Mouse (Mus musculus) intestine, embryonic 14.5 days (tissue): ENCODE measurements at regions not wholly inside any gene's neighbourhood (a gene's known extent, or its start where the extent isn't known, plus 50 kb on each side); places are given as distances from the start of the nearest gene placed in this dataset.

Experiments used
- ATAC-seq: fragments of 200-750 bp; cut with Nextera tagmentation; replicated peaks from 2 replicates; pipeline ENCODE4 v1.8.0; 2017; ENCODE audit warnings: low read depth, moderate number of reproducible peaks, moderate TSS enrichment, moderate library complexity; ENCODE audit not compliant: low FRiP score, low TSS enrichment
- DNase-seq: peaks from one replicate; pipeline ENCODE4 v3.0.0-alpha.2; 2018; ENCODE audit warnings: low spot score
- H3K27ac ChIP-seq: fragments of 300-500 bp; sonication (generic); 2 replicates; pipeline ENCODE4 v1.5.1; 2014; ENCODE audit warnings: low read depth, mild to moderate bottlenecking, control low read depth
- H3K27me3 ChIP-seq: fragments of 300-500 bp; sonication (generic); replicated peaks from 2 replicates; pipeline ENCODE4 v1.6.1; 2014; ENCODE audit warnings: low read length, control low read depth; ENCODE audit not compliant: control insufficient read depth, insufficient read depth
- H3K36me3 ChIP-seq: fragments of 300-500 bp; sonication (generic); 2 replicates; pipeline ENCODE4 v1.6.1; 2014; ENCODE audit warnings: low read length, control low read depth; ENCODE audit not compliant: control insufficient read depth, insufficient read depth
- H3K4me1 ChIP-seq: fragments of 300-500 bp; sonication (generic); replicated peaks from 2 replicates; pipeline ENCODE4 v1.6.1; 2014; ENCODE audit warnings: low read length, control low read depth, mixed read lengths; ENCODE audit not compliant: control insufficient read depth, insufficient read depth
- H3K4me2 ChIP-seq: fragments of 300-500 bp; sonication (generic); 2 replicates; pipeline ENCODE4 v1.6.1; 2014; ENCODE audit warnings: low read length
- H3K4me3 ChIP-seq: fragments of 300-500 bp; sonication (generic); 2 replicates; pipeline ENCODE4 v1.5.1; 2014; ENCODE audit warnings: low read depth, low read length, control low read depth, mixed read lengths
- H3K9ac ChIP-seq: fragments of 300-500 bp; sonication (generic); 2 replicates; pipeline ENCODE4 v1.6.1; 2014; ENCODE audit warnings: mild to moderate bottlenecking, low read length
- H3K9me3 ChIP-seq: fragments of 300-500 bp; sonication (generic); 2 replicates; pipeline ENCODE4 v1.6.1; 2016; ENCODE audit warnings: low read length, control low read depth; ENCODE audit not compliant: control insufficient read depth
- WGBS: fragments of 180-500 bp; shearing (Covaris S2); extraction: QIAGEN DNeasy Blood & Tissue Kit; methylation state at CpG from one replicate; pipeline ENCODE4 v1.1.7; 2014; 5-methylcytosine and 5-hydroxymethylcytosine counted together

DNA sequence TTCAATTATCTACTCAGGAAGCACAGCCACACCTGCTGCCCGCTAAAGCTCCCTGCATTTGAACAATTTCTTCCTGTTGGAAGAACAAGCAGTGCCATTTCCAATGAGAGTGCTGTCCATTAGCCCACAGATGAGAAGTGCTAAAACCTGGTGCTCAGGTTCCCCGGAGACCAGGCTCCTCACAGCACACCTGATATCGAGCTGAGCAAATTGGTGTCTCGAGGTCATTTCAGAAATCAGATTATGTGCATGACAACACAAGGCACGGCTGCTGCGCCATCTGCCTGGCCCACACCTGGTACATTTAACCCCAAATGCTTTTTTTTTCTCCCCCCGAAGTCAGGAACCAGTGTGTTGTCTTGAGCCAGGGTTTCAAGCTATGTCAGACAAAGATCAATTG lies 621.3 kb upstream of the Tenm3 start:
- ATAC-seq (no peak), DNase-seq (no peak)
- Histone ChIP-seq H3K4me1 (no peaks in the 10 kb centered on the region), H3K27me3 (no peaks in the 10 kb centered on the region), H3K27ac (no peak overlapping the region), H3K9ac (no peak overlapping the region), H3K36me3 (no peaks in the 10 kb centered on the region), H3K4me2 (no peak overlapping the region), H3K9me3 (no peaks in the 10 kb centered on the region), H3K4me3 (no peak overlapping the region)
- 63% methylated on average over 7 of the region's 7 CpGs for WGBS

DNA sequence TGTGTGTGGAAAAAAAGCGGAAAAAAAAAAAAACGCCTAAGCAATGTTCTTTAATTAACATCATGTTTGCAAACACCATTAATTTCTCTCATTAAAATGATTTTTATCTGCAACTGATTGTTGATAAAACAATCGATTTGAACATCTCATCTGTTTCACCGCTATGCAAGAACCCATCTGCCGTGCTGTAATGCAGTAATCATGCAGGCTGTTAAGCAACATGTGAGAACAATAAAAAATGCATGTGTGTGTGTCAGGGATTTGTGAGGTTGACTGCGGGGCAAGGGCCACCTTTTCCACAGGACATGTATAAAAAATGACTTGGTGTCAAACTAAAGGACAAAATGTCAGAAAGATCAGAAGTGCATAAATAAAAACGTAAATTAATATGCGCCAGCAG lies 618.9 kb upstream of the Tenm3 start:
- Histone ChIP-seq H3K9ac (no peak overlapping the region), H3K36me3 (no peaks in the 10 kb centered on the region), H3K27me3 (no peaks in the 10 kb centered on the region), H3K4me3 (no peak overlapping the region), H3K9me3 (no peaks in the 10 kb centered on the region), H3K27ac (no peak overlapping the region), H3K4me1 (no peaks in the 10 kb centered on the region), H3K4me2 (no peak overlapping the region)
- DNase-seq (no peak), ATAC-seq (no peak)
- WGBS, result 59% methylated on average over 8 of the region's 8 CpGs

DNA sequence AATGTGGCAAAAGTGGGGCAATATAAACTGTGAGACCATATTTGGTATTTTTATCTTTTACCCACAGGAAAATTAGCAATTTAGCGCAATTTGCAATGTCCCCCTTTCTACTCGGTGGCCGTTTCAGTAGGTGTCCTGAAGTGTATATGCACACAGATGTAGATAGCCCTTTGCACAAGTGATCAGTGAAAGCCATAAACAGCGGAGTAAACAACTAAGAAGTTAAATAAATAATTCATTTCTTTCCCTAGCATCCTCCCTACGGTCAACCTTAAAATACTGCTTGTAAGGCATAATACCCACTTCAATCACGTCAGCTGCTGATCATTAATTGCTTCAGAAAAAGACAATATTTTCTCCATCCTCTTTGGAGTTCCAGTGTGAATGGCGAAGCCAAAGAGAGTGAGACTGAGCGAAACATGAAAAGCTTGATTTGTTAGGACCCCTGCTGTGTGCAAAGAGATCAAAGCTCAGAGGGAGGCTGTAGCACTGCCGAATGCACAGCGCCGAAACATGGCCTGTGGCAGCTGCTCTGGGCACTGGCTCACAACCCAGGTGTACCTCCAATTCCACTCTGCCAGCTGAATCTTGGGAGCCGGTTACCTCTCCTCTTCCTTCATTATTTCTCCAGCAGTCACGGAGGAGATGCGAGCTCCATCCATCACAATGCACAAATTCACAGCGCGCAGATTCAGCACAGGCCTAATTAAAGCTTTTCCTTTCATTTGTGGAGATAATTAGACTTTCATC lies 618.1 kb upstream of the Tenm3 start:
- no peak for ATAC-seq
- no peak overlapping the region for H3K27ac ChIP-seq
- DNase-seq, result no peak
- H3K9ac ChIP-seq, result no peak overlapping the region
- WGBS, result 62% methylated on average over 16 of the region's 16 CpGs
- no peaks in the 10 kb centered on the region for H3K4me1 ChIP-seq
- H3K9me3 ChIP-seq, result no peaks in the 10 kb centered on the region
- H3K4me2 ChIP-seq, result no peak overlapping the region
- H3K36me3 ChIP-seq, result no peaks in the 10 kb centered on the region
- H3K27me3 ChIP-seq, result no peaks in the 10 kb centered on the region
- H3K4me3 ChIP-seq, result no peak overlapping the region

DNA sequence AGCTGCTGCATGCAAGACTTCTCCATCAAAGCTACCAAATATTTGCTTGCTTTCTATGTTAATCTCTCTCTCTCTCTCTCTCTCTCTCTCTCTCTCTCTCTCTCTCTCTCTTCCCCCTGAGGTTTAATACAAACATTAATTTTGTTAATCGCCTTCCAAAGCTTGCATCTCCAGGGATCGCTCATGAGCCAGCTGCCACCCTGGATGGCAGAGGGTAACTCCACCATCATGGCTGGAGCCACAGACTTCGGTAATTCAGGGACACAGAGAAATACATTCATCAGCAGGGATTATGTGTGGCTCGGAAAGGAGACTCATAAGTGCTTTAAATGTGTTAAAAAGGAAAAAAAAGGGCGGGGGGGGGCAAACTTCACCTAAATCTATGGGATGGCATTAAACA lies 601.7 kb upstream of the Tenm3 start:
- H3K4me1 ChIP-seq, result no peaks in the 10 kb centered on the region
- no peak overlapping the region for H3K4me3 ChIP-seq
- H3K27ac ChIP-seq, result no peak overlapping the region
- no peak overlapping the region for H3K9ac ChIP-seq
- no peaks in the 10 kb centered on the region for H3K36me3 ChIP-seq
- H3K9me3 ChIP-seq, result no peaks in the 10 kb centered on the region
- DNase-seq, result no peak
- H3K4me2 ChIP-seq, result no peak overlapping the region
- H3K27me3 ChIP-seq, result no peaks in the 10 kb centered on the region
- no peak for ATAC-seq
- 57% methylated on average over 5 of the region's 5 CpGs for WGBS

DNA sequence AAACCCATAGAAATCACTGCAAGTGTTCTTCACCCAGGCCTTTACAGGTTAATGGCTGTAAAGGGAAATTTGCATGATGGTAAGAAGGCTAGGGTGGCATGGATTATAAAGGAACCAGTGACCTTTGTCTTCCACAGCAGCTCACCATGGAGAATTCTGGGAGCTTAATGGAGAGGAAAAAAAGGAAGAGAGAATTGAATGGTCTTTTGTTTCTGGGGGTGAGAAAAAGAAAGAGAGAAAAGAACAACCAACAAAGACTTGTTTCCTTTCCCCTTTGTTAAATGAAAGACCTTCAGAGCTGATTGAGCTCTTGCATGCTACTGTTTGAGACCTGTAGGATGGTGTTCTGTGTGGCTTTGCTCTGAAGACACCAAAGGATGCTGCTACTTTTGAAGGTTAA lies 597.5 kb upstream of the Tenm3 start:
- Histone ChIP-seq H3K36me3 (no peaks in the 10 kb centered on the region), H3K9ac (no peak overlapping the region), H3K27me3 (no peaks in the 10 kb centered on the region), H3K4me2 (no peak overlapping the region), H3K4me1 (no peaks in the 10 kb centered on the region), H3K27ac (no peak overlapping the region), H3K4me3 (no peak overlapping the region), H3K9me3 (no peaks in the 10 kb centered on the region)
- ATAC-seq (no peak), DNase-seq (no peak)

DNA sequence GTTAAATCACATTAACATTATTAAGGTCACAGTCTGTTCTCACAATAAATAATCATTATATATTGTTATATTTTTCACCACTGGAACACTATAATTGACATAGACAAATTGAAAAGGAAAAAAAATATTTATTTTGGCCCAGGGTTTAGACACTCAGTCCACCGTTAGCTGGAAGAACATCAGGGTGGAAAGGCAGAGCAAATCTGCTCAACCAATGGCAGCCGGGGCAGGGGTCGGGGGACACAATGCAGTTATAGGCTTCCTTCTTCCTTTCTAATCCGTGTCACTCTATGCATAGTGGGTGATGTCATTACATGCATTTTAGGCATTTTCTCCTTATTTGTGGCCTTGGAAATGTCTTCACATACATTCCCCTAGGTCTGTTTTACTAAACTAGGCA lies 552.8 kb upstream of the Tenm3 start:
- no peak for ATAC-seq
- Histone ChIP-seq H3K36me3 (no peaks in the 10 kb centered on the region), H3K4me1 (no peaks in the 10 kb centered on the region), H3K4me3 (no peak overlapping the region), H3K27me3 (no peaks in the 10 kb centered on the region), H3K9me3 (0 out of 2 replicates have a peak, but pooled peaks cover 2% of the 10 kb centered on the region), H3K4me2 (no peak overlapping the region), H3K27ac (no peak overlapping the region), H3K9ac (no peak overlapping the region)
- 71% methylated on average over 4 of the region's 4 CpGs for WGBS
- DNase-seq, result no peak

DNA sequence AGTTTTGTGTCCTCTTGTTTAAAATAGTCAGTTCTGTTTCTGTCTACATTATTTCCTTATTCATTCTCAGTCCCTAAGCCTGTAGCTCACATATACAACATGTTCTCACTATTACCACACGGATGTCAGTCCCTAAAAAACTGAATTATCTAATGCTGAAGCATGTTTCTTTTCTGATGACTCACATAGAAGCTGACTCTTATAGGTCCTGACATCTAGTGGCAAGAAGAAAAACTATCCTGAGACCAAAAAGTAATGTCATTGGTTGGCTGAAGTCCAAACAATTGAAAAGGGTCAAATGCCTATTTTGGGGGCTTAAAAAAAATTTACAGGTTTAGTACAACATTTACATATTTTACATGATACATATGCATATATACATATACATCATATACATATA lies 551.3 kb upstream of the Tenm3 start:
- Histone ChIP-seq H3K27ac (no peak overlapping the region), H3K9me3 (0 out of 2 replicates have a peak, but pooled peaks cover 2% of the 10 kb centered on the region), H3K4me2 (no peak overlapping the region), H3K27me3 (no peaks in the 10 kb centered on the region), H3K36me3 (no peaks in the 10 kb centered on the region), H3K4me1 (no peaks in the 10 kb centered on the region), H3K4me3 (no peak overlapping the region), H3K9ac (no peak overlapping the region)
- no peak for DNase-seq
- no peak for ATAC-seq
- 40% methylated on average over 1 of the region's 1 CpGs for WGBS

DNA sequence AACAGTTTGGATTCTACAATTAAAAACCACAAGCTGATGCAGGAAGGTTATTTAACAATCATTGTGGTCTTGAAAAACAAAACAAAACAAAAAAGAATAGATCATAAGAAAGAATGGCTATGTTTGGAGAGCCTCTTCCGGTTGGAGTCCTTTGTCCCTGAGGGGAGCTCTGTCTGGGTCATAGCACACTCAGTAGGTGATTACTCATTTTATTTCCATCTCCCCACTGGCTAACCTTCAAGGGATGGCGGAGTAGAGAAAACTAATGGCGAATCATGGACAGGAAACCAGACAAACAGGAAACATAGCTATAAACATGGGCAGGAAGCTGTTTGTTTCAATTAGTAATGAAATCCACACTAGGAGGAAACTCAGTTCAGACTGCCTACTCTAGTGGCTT lies 545.8 kb upstream of the Tenm3 start:
- no peak for ATAC-seq

DNA sequence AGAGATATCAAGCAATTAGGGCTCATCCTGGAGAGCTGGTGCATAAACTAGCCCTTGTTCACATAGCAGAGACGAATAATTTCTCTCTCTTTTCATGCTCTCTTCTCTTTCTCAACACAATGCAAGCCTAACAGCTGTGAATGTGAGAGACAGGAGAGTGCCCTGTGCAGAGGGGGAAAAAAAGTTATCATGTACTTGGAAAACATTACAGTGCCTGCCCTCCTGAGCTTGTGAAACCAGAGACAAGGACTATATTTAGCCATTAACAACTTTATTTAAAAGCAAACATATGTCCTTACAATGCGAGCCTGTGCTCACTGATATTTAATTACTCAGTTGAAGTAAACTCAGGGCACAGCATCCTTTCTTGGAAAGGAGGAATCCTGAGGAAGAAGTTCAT lies 543.8 kb upstream of the Tenm3 start:
- H3K27ac ChIP-seq, result no peak overlapping the region
- H3K9me3 ChIP-seq, result no peaks in the 10 kb centered on the region
- H3K4me3 ChIP-seq, result no peak overlapping the region
- 36% methylated on average over 2 of the region's 2 CpGs for WGBS
- no peak for ATAC-seq
- H3K4me1 ChIP-seq, result no peaks in the 10 kb centered on the region
- no peak overlapping the region for H3K9ac ChIP-seq
- no peaks in the 10 kb centered on the region for H3K27me3 ChIP-seq
- no peaks in the 10 kb centered on the region for H3K36me3 ChIP-seq
- DNase-seq, result no peak
- H3K4me2 ChIP-seq, result no peak overlapping the region

More for the DNA sequence above, 545.8 kb upstream of the Tenm3 start:
- Histone ChIP-seq H3K4me3 (no peak overlapping the region), H3K4me1 (no peaks in the 10 kb centered on the region), H3K27ac (no peak overlapping the region), H3K27me3 (no peaks in the 10 kb centered on the region), H3K4me2 (no peak overlapping the region), H3K9me3 (no peaks in the 10 kb centered on the region), H3K9ac (no peak overlapping the region), H3K36me3 (no peaks in the 10 kb centered on the region)
- WGBS, result 62% methylated on average over 3 of the region's 3 CpGs
- no peak for DNase-seq
